In the genomic region with DNA sequence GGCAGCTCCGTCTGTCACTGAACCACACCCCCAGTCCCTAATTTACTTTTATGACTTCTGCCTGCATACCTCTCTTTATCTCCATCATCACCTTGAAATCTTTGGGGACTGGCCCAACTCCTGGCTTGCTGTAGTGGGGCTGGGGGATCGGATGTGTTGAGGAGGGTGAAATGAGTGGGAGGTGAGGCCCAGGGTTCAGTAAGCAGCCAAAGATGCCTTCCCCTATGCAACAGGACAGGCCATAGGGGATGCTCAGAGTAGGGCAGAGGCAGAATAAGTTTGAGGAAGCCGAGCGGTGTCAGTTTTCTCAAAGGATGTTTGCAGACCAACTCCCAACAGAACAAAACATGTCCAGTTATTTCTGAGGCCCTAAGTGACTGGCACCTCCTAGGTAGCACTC, we compare ENCODE assay signal across 9 mouse cellular contexts. TPM values are rescaled to one million over a fixed set of nuclear protein-coding genes. Genes with fewer than 3 reads are reported as not detected.
A peak's percentile ranks its signal among the peaks of the same experiment; 100 is the strongest.
DNase-seq lines count a peak whose midpoint lies in the region; ATAC-seq lines count a peak whose summit lies in the region.
"Had no signal": no experiment of that assay in that cellular context is flagged by ENCODE, and none has a peak within 500 bp of the region (broad histone marks: within the 10 kb centered on the region; RNA-seq: fewer than 3 reads in every experiment).

No protein-coding gene starts in this region.

- H3K4me2 ChIP-seq in kidney, embryonic 15.5 days: peak overlapping the region; percentile 91
- H3K4me2 ChIP-seq in hindbrain, embryonic 13.5 days: peak overlapping the region; percentile 80; the same call in 1 of the 2 replicates
- peak overlapping the region; percentile 83 for H3K4me2 ChIP-seq in midbrain, embryonic 13.5 days (replicated peaks)

- no peaks in the 10 kb centered on the region for H3K9me3 ChIP-seq in kidney, embryonic 15.5 days (replicated peaks)
- H3K9me3 ChIP-seq in embryonic facial prominence, embryonic 10.5 days: no peaks in the 10 kb centered on the region
- no peaks in the 10 kb centered on the region for H3K9me3 ChIP-seq in hindbrain, embryonic 13.5 days
- no peaks in the 10 kb centered on the region for H3K9me3 ChIP-seq in midbrain, embryonic 13.5 days

- H3K36me3 ChIP-seq in kidney, embryonic 15.5 days: no peaks in the 10 kb centered on the region
- peaks cover 8% of the 10 kb centered on the region for H3K36me3 ChIP-seq in embryonic facial prominence, embryonic 10.5 days (replicated peaks)
- H3K36me3 ChIP-seq in hindbrain, embryonic 13.5 days: no peaks in the 10 kb centered on the region
- H3K36me3 ChIP-seq in midbrain, embryonic 13.5 days: no peaks in the 10 kb centered on the region

- H3K9ac ChIP-seq in kidney, embryonic 15.5 days: no peak overlapping the region
- H3K9ac ChIP-seq in hindbrain, embryonic 13.5 days: no peak overlapping the region
- H3K9ac ChIP-seq in midbrain, embryonic 13.5 days (replicated peaks): no peak overlapping the region

- no peaks in the 10 kb centered on the region for H3K27me3 ChIP-seq in kidney, embryonic 15.5 days
- H3K27me3 ChIP-seq in embryonic facial prominence, embryonic 10.5 days (replicated peaks; ENCODE audit: low read depth, poor library complexity, severe bottlenecking): no peaks in the 10 kb centered on the region
- 0 out of 2 replicates have a peak, but pooled peaks cover 2% of the 10 kb centered on the region for H3K27me3 ChIP-seq in hindbrain, embryonic 13.5 days
- H3K27me3 ChIP-seq in midbrain, embryonic 13.5 days: no peaks in the 10 kb centered on the region
- H3K27me3 ChIP-seq: Patski had no signal

- no peak for ATAC-seq in kidney, embryonic 15.5 days (replicated peaks; ENCODE audit: low FRiP score)
- no peak for ATAC-seq in hindbrain, embryonic 13.5 days (ENCODE audit: low FRiP score)
- no peak for ATAC-seq in midbrain, embryonic 13.5 days
- ATAC-seq: Patski had no signal

- DNase-seq in kidney, adult 11 months: no peak
- no peak for DNase-seq in embryonic facial prominence, embryonic 10.5 days (ENCODE audit: low spot score)
- no peak for DNase-seq in right cerebral cortex, postnatal 10 days (ENCODE audit: low spot score in 2 of 2)
- no peak for DNase-seq in layer of hippocampus, adult 9-10 months (ENCODE audit: low spot score)
- no peak for DNase-seq in left cerebral cortex, adult 18-20 months (ENCODE audit: low spot score in 2 of 2)

- 28% methylated on average over 3 of the region's 4 CpGs for WGBS in kidney, embryonic 15.5 days
- 51% methylated on average over 4 of the region's 4 CpGs for WGBS in embryonic facial prominence, embryonic 10.5 days
- 66% methylated on average over 3 of the region's 4 CpGs for WGBS in hindbrain, embryonic 13.5 days
- WGBS in midbrain, embryonic 13.5 days: 71% methylated on average over 3 of the region's 4 CpGs

- peaks cover 34% of the 10 kb centered on the region for H3K4me1 ChIP-seq in kidney, embryonic 15.5 days
- peaks cover 72% of the 10 kb centered on the region for H3K4me1 ChIP-seq in embryonic facial prominence, embryonic 10.5 days
- H3K4me1 ChIP-seq in hindbrain, embryonic 13.5 days (replicated peaks): peaks cover 35% of the 10 kb centered on the region
- peaks cover 26% of the 10 kb centered on the region for H3K4me1 ChIP-seq in midbrain, embryonic 13.5 days (replicated peaks)

- no peak overlapping the region for H3K27ac ChIP-seq in kidney, embryonic 15.5 days
- peak overlapping the region; percentile 45 for H3K27ac ChIP-seq in embryonic facial prominence, embryonic 10.5 days (replicated peaks)
- H3K27ac ChIP-seq in hindbrain, embryonic 13.5 days: no peak overlapping the region
- H3K27ac ChIP-seq in midbrain, embryonic 13.5 days: no peak overlapping the region

- H3K4me3 ChIP-seq in kidney, embryonic 15.5 days (replicated peaks): peak overlapping the region; percentile 68
- H3K4me3 ChIP-seq in embryonic facial prominence, embryonic 10.5 days: peak overlapping the region; percentile 84
- H3K4me3 ChIP-seq in hindbrain, embryonic 13.5 days: no peak overlapping the region
- H3K4me3 ChIP-seq in midbrain, embryonic 13.5 days (replicated peaks): no peak overlapping the region

RNA-seq across cellular contexts. Expression of a gene that starts 3.8 kb away (rescaled TPM):
- 17.4 and 17.8 TPM in 2 replicates for polyA plus RNA-seq in kidney, embryonic 15.5 days (2015; fragmentation: Nextera tagmentation; extraction: Ambion mirVana)
- 18.2 and 18.7 TPM in 2 replicates for polyA plus RNA-seq in embryonic facial prominence, embryonic 10.5 days (2016; fragmentation: Nextera tagmentation; extraction: Ambion mirVana)
- 9.8 and 11.1 TPM in 2 replicates for polyA plus RNA-seq in hindbrain, embryonic 13.5 days (2015; fragmentation: Nextera tagmentation; extraction: Ambion mirVana)
- polyA plus RNA-seq in midbrain, embryonic 13.5 days (2015; fragmentation: Nextera tagmentation; extraction: Ambion mirVana): 7.8 and 8.3 TPM in 2 replicates
- total RNA-seq in left cerebral cortex, adult 18-20 months (2021): 10 to 100 TPM; 26.7 to 29.7 TPM

Comparison
In these comparisons a context has a peak if more than half of its experiments do, and no peak if none do; other contexts are left out.
1. H3K4me3 ChIP-seq: peak in kidney, embryonic 15.5 days (single experiment) and embryonic facial prominence, embryonic 10.5 days (single experiment); none in hindbrain, embryonic 13.5 days (single experiment) and midbrain, embryonic 13.5 days (single experiment).
2. Peak in every context shown above with its lines, with median percentiles within 50 percentile points of each other: H3K4me2 ChIP-seq.